Mouse (Mus musculus): Measurements from ENCODE around the gene Trpm7. TPM values are rescaled to one million over a fixed set of nuclear protein-coding genes. Genes with fewer than 3 reads are reported as not detected.
A peak's percentile ranks its signal among the peaks of the same experiment; 100 is the strongest.

The Trpm7 gene
- 15.9 and 28.8 TPM in 2 replicates for total RNA-seq (2014; rRNA removed)
- 25.3 and 28.1 TPM in 2 replicates for polyA plus RNA-seq (2015; fragmentation: Nextera tagmentation; extraction: Ambion mirVana)

DNA sequence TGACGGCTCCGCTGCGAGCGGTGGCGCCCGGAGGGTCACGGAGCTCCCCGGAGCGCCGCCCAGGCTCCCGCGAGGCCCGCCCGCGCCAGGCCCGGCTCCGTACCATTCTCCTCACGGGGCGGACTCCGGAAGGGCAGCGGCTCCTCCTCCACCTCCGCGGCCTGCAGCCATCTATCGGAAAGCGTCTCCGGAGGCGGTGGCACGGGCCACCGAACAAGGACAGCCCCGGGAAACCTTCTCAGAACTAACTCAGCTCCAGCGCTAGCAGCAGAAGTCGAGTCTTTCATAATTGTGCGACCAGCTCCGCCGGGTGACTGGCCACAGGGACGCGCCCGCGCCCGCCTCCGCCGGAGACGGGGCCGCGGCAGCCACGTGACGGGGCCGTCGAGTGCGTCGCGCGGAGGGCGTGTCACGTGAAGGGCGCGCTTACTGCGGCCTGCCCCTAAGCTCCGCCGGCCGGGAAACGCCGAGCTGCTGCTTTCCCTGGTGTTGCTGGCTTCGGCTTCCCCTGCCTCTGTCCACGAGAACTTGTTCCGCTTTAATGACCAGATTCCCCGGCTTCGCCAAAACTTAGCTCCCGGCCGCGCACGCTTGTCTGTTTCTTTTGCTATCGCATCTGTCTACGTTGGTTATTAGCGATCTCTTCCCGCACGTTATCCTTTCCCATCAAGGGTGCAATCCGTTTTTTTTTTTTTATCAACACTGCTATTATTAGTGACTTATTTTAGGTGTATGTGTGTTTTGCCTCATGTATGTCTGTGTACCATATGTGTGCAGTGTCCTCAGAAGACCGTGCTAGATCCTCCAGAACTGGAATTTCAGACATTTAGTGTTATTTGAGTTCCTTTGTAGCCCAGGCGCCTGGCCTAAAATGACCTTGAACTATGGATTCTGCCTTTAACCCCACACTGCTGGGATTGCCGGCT lies at the start of gene Trpm7:
Gene Trpm7, minus strand, starts transcription at position 360 of the 926 bp plus-strand sequence.
- Histone ChIP-seq H3K36me3 (ENCODE audit: insufficient read depth, low read length) (no peaks in the 10 kb centered on the region), H3K9me3 (ENCODE audit: low read length) (no peaks in the 10 kb centered on the region), H3K4me3 (ENCODE audit: low read length) (peak within 1 kb of the TSS; percentile 96), H3K27me3 (ENCODE audit: insufficient read depth, low read length) (no peaks in the 10 kb centered on the region), H3K4me1 (ENCODE audit: insufficient read depth, low read length) (0 out of 2 replicates have a peak, but pooled peaks cover 3% of the 10 kb centered on the region), H3K27ac (peak within 1 kb of the TSS; percentile 99), H3K4me2 (ENCODE audit: low read depth, low read length) (peak within 1 kb of the TSS; percentile 84), H3K9ac (replicated peaks; ENCODE audit: low read length) (peak within 1 kb of the TSS; percentile 90)
- peak; percentile 100 for ATAC-seq
- under 1% methylated on average over 76 of the region's 81 CpGs for WGBS
- peak; percentile 98 for DNase-seq (ENCODE audit: low spot score)
- TF ChIP-seq CTCF (IDR thresholded peaks at IDR 0.05; ENCODE audit: low read depth): no peak

DNA sequence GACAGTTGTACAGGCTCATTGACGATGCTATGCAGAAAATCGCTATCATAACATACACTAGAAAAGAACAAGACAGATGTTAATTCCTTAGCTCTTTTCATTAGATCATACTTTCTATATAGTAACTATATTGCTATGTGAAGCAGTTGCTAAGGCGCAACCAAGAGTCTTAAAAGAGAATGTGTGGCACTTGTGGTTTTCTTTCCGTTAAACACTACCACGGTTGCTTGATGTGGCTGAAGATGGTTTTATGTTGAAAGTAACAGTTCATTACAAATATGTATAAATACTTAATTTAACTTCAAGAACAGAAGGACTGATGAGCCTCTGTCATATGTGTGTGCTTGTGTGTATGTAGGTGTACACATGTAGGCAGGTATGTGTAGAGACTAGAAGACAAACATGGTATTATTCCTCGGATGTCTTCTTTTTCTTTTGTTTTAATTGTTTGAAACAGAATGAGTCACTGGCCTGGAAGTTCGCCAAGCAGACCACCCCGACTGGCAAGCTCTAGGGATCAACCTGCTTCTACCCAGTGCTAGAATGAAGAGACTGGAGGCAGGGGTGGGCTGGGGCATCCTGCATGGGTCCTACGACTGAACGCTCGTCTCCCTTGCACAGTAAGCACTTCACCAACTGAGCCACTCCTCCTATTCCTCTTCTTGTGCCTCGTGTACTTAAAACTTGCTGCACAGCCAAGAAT lies 44.5 kb upstream of the Trpm7 start:
- no peak for DNase-seq (ENCODE audit: low spot score)
- WGBS: 77% methylated on average over 12 of the region's 12 CpGs

DNA sequence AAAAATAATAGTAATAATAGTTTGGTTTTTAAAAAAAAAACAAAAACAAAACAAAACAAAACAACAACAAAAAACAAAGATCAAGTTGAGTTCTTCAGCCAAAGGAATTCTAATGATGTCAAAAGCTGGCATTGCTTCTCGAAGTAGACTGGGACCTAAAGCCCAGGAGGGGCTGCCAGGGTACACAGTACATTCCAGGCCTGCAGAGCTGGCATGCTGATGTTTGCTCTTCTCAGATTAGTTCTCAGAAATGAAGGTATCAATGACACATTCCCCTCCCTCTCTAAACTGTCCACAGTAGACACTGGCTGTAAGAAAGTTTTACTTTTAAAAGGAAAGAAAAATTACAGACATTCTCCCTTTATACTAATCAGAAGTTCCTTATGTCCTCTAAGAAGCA lies 40.2 kb upstream of the Trpm7 start:
- Histone ChIP-seq H3K9me3 (ENCODE audit: low read length) (no peaks in the 10 kb centered on the region), H3K9ac (replicated peaks; ENCODE audit: low read length) (no peak overlapping the region), H3K4me1 (ENCODE audit: insufficient read depth, low read length) (no peaks in the 10 kb centered on the region), H3K4me2 (ENCODE audit: low read depth, low read length) (no peak overlapping the region), H3K4me3 (ENCODE audit: low read length) (no peak overlapping the region), H3K27me3 (ENCODE audit: insufficient read depth, low read length) (no peaks in the 10 kb centered on the region), H3K27ac (no peak overlapping the region), H3K36me3 (ENCODE audit: insufficient read depth, low read length) (peaks cover 19% of the 10 kb centered on the region; the same call in 1 of the 2 replicates)
- DNase-seq (ENCODE audit: low spot score): no peak
- ATAC-seq: no peak
- 62% methylated on average over 1 of the region's 1 CpGs for WGBS
- TF ChIP-seq CTCF (IDR thresholded peaks at IDR 0.05; ENCODE audit: low read depth): no peak

More for the DNA sequence above, 44.5 kb upstream of the Trpm7 start:
- H3K4me2 ChIP-seq (ENCODE audit: low read depth, low read length): no peak overlapping the region
- TF ChIP-seq CTCF (IDR thresholded peaks at IDR 0.05; ENCODE audit: low read depth): no peak
- H3K4me1 ChIP-seq (ENCODE audit: insufficient read depth, low read length): no peaks in the 10 kb centered on the region
- H3K4me3 ChIP-seq (ENCODE audit: low read length): no peak overlapping the region
- H3K9me3 ChIP-seq (ENCODE audit: low read length): no peaks in the 10 kb centered on the region
- no peak overlapping the region for H3K9ac ChIP-seq (replicated peaks; ENCODE audit: low read length)
- no peak for ATAC-seq
- no peaks in the 10 kb centered on the region for H3K27me3 ChIP-seq (ENCODE audit: insufficient read depth, low read length)
- H3K36me3 ChIP-seq (ENCODE audit: insufficient read depth, low read length): peaks cover 19% of the 10 kb centered on the region; the same call in 1 of the 2 replicates
- no peak overlapping the region for H3K27ac ChIP-seq

DNA sequence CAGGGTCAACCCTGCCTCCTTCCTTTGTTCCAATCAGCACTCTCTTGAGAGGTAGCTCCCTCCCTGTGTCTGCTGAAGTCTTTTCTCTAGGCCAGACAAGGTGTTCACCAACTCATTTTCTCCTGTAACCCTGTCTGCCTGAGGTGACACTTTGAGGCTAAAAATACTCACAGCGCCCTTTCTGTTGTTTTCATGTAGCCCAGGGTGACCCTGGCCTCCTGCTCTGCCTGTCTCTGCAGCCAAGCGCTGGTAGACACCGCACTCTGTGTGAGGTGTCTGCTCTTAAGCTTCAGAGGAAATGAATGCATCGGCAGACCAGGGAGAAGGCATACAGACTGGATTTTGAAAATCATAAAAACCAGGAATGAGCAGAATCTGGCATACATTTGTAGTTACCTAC lies 38.1 kb upstream of the Trpm7 start:
- no peak for TF ChIP-seq CTCF (IDR thresholded peaks at IDR 0.05; ENCODE audit: low read depth)
- no peak for ATAC-seq
- Histone ChIP-seq H3K4me2 (ENCODE audit: low read depth, low read length) (no peak overlapping the region), H3K36me3 (ENCODE audit: insufficient read depth, low read length) (peaks cover 12% of the 10 kb centered on the region; the same call in 1 of the 2 replicates), H3K9me3 (ENCODE audit: low read length) (no peaks in the 10 kb centered on the region), H3K27me3 (ENCODE audit: insufficient read depth, low read length) (no peaks in the 10 kb centered on the region), H3K27ac (no peak overlapping the region), H3K4me1 (ENCODE audit: insufficient read depth, low read length) (no peaks in the 10 kb centered on the region), H3K9ac (replicated peaks; ENCODE audit: low read length) (no peak overlapping the region), H3K4me3 (ENCODE audit: low read length) (no peak overlapping the region)
- DNase-seq (ENCODE audit: low spot score): no peak
- 59% methylated on average over 4 of the region's 4 CpGs for WGBS

DNA sequence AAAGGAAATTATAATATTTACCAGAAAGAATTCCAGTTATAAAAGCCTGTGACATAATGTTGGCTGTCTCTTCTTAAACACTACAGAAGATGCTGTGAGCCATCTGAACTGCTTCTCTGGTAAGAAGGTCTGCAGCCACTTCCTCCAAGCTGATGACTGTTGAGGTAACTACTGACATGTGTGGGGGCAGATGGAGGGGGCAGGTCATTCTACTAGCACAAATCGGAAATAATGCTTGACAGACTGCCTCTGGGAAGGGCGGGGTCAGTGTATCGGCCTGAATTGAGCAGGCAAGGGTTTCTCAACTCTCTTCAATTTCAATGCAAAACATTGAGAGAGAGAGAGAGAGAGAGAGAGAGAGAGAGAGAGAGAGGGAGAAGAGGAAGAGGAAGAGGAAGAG lies 28.1 kb upstream of the Trpm7 start:
- TF ChIP-seq CTCF (IDR thresholded peaks at IDR 0.05; ENCODE audit: low read depth): no peak

DNA sequence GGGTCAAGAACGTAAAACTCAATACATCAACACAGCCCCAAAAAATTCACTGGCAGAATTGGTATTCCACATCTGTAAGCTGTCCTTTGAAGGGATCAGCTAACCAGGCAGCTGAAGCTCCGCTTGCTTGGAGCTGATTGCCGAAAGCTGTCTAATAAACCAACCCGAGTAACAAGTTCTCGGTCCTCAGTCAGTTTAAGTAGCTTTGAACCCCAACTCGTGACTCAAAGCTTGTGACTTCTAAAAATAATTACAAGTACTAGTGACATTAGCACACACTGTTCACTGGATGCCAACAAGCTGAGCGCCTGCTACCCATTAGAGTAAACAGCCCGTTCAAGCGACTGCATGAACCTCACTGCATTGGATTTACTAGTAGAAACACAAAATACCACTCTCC lies 21.5 kb upstream of the Trpm7 start:
- no peak overlapping the region for H3K4me2 ChIP-seq (ENCODE audit: low read depth, low read length)
- no peak for TF ChIP-seq CTCF (IDR thresholded peaks at IDR 0.05; ENCODE audit: low read depth)
- ATAC-seq (no peak), DNase-seq (ENCODE audit: low spot score) (no peak)
- WGBS: 91% methylated on average over 9 of the region's 9 CpGs
- no peaks in the 10 kb centered on the region for H3K4me1 ChIP-seq (ENCODE audit: insufficient read depth, low read length)
- no peaks in the 10 kb centered on the region for H3K9me3 ChIP-seq (ENCODE audit: low read length)
- H3K36me3 ChIP-seq (ENCODE audit: insufficient read depth, low read length): peaks cover 9% of the 10 kb centered on the region; the same call in 1 of the 2 replicates
- no peak overlapping the region for H3K27ac ChIP-seq
- H3K4me3 ChIP-seq (ENCODE audit: low read length): no peak overlapping the region
- no peak overlapping the region for H3K9ac ChIP-seq (replicated peaks; ENCODE audit: low read length)
- H3K27me3 ChIP-seq (ENCODE audit: insufficient read depth, low read length): no peaks in the 10 kb centered on the region

More for the DNA sequence above, 28.1 kb upstream of the Trpm7 start:
- ATAC-seq (no peak), DNase-seq (ENCODE audit: low spot score) (no peak)
- no peaks in the 10 kb centered on the region for H3K9me3 ChIP-seq (ENCODE audit: low read length)
- no peak overlapping the region for H3K9ac ChIP-seq (replicated peaks; ENCODE audit: low read length)
- no peak overlapping the region for H3K27ac ChIP-seq
- peaks cover 20% of the 10 kb centered on the region; the same call in 1 of the 2 replicates for H3K36me3 ChIP-seq (ENCODE audit: insufficient read depth, low read length)
- 75% methylated on average over 3 of the region's 3 CpGs for WGBS
- no peak overlapping the region for H3K4me3 ChIP-seq (ENCODE audit: low read length)
- H3K27me3 ChIP-seq (ENCODE audit: insufficient read depth, low read length): no peaks in the 10 kb centered on the region
- no peaks in the 10 kb centered on the region for H3K4me1 ChIP-seq (ENCODE audit: insufficient read depth, low read length)
- no peak overlapping the region for H3K4me2 ChIP-seq (ENCODE audit: low read depth, low read length)
